Mouse (Mus musculus) splenic B cell, adult 2 months (primary cell): ENCODE data around the gene Ttll1.
A peak's percentile ranks its signal among the peaks of the same experiment; 100 is the strongest.

Experiments used
- DNase-seq: peaks from one replicate; pipeline ENCODE4 v3.0.0-alpha.2; 2011; ENCODE audit warnings: low read depth, low spot score
- H3K27me3 ChIP-seq: 2 replicates; pipeline ENCODE4 v1.6.1; 2012; ENCODE audit warnings: mild to moderate bottlenecking, low read length, moderate library complexity, mixed read lengths; ENCODE audit not compliant: control insufficient read depth, poor library complexity, insufficient read depth, severe bottlenecking
- H3K36me3 ChIP-seq: 2 replicates; pipeline ENCODE4 v1.6.1; 2012; ENCODE audit warnings: mild to moderate bottlenecking, low read length, moderate library complexity, mixed read lengths; ENCODE audit not compliant: control insufficient read depth, poor library complexity, insufficient read depth, severe bottlenecking

Ttll1 gene

GRCm38 (mm10) chr15:83445908-83446307, 64.8 kb downstream of the Ttll1 start:
- Histone ChIP-seq H3K36me3 (no peaks in the 10 kb centered on the region), H3K27me3 (no peaks in the 10 kb centered on the region)
- no peak for DNase-seq

- Histone ChIP-seq H3K36me3 (no peaks in the 10 kb centered on the region), H3K27me3 (no peaks in the 10 kb centered on the region)
- DNase-seq = no peak
Measured at GRCm38 (mm10) chr15:83445383-83445782, 65.3 kb downstream of the Ttll1 start.

- Histone ChIP-seq H3K27me3 (no peaks in the 10 kb centered on the region), H3K36me3 (no peaks in the 10 kb centered on the region)
- no peak for DNase-seq
Measured at GRCm38 (mm10) chr15:83444425-83444824, 66.3 kb downstream of the Ttll1 start.

- H3K27me3 ChIP-seq = no peaks in the 10 kb centered on the region
- no peak for DNase-seq
- H3K36me3 ChIP-seq = no peaks in the 10 kb centered on the region
Measured at GRCm38 (mm10) chr15:83442495-83443037, 68.1 kb downstream of the Ttll1 start.

- Histone ChIP-seq H3K27me3 (no peaks in the 10 kb centered on the region), H3K36me3 (no peaks in the 10 kb centered on the region)
- DNase-seq = no peak
Measured at GRCm38 (mm10) chr15:83440726-83441125, 70.0 kb downstream of the Ttll1 start.

GRCm38 (mm10) chr15:83436541-83436940, 74.2 kb downstream of the Ttll1 start:
- no peak for DNase-seq
- Histone ChIP-seq H3K36me3 (no peaks in the 10 kb centered on the region), H3K27me3 (no peaks in the 10 kb centered on the region)

- H3K36me3 ChIP-seq = no peaks in the 10 kb centered on the region
- DNase-seq = peak; percentile 31
- H3K27me3 ChIP-seq = no peaks in the 10 kb centered on the region
Measured at GRCm38 (mm10) chr15:83435324-83436090, 75.2 kb downstream of the Ttll1 start.

GRCm38 (mm10) chr15:83434692-83435091, 76.0 kb downstream of the Ttll1 start:
- no peaks in the 10 kb centered on the region for H3K36me3 ChIP-seq
- DNase-seq = no peak

More at GRCm38 (mm10) chr15:83434692-83435091, 76.0 kb downstream of the Ttll1 start:
- H3K27me3 ChIP-seq = no peaks in the 10 kb centered on the region
